Mouse (Mus musculus): ENCODE results near the gene Eif4a3.
"Not testable (repeated sequence)": the region's sequence is repeated elsewhere in the genome, so short reads cannot be mapped to it uniquely, and the experiment has no call there.

The Eif4a3 gene

GRCm38 (mm10) chr11:119245543-119245942, 54.3 kb downstream of the Eif4a3 start:
- in situ Hi-C loops (cut with MboI, MseI) = not testable (repeated sequence)

GRCm38 (mm10) chr11:119239480-119239879, 60.4 kb downstream of the Eif4a3 start:
- in situ Hi-C loops (cut with MboI, MseI) = no loop called here

Data from T-helper 2 cell (primary cell).